Mouse (Mus musculus): Measurements from ENCODE around the gene Eif2s3x. TPM values are rescaled to one million over a fixed set of nuclear protein-coding genes. Genes with fewer than 3 reads are reported as not detected.

Gene Eif2s3x
- polyA plus RNA-seq, 1 experiment from 2014 or later, result 70.6 TPM

DNA sequence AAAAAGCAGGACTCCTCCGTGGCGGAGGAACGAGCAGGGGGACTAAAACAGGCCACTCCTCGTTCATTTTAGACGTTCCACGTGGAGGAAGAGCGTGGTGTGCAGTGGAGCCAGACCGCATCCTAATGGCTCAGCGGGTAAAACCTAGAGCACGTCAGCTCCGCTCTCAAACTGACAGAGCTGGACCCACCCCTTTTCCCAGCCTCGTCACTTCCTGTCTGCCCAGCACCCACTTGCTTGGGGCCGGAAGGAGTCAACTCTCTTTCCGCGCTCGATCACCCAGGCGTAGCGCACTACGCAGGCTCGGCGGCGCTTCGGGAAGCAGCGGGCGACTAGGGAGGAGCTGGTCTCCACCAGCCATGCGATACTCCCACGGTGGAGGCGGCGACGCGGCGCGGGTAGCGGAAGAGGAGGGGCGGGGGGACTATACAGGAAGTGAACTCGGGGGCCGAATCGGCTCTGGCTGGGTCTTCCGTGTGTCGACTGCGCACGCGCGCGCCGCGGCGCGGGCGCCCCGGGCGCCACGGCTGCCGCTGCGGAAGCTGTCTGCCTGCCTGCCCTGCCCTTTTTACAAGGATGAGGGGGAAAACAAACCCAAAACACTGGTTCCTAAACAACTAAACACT lies 34.8 kb downstream of the Eif2s3x start:
- H3K27ac ChIP-seq, result peak overlapping the region; percentile 99
- no peaks in the 10 kb centered on the region for H3K9me3 ChIP-seq
- ATAC-seq, result peak; percentile 99
- no peaks in the 10 kb centered on the region for H3K4me1 ChIP-seq (replicated peaks)
- H3K4me3 ChIP-seq (replicated peaks), result peak overlapping the region; percentile 56
- no peaks in the 10 kb centered on the region for H3K36me3 ChIP-seq
- WGBS, result under 1% methylated on average over 54 of the region's 55 CpGs
- peak overlapping the region; percentile 51 for H3K9ac ChIP-seq
- peak overlapping the region; percentile 62 for H3K4me2 ChIP-seq (replicated peaks)
- no peaks in the 10 kb centered on the region for H3K27me3 ChIP-seq (replicated peaks)

DNA sequence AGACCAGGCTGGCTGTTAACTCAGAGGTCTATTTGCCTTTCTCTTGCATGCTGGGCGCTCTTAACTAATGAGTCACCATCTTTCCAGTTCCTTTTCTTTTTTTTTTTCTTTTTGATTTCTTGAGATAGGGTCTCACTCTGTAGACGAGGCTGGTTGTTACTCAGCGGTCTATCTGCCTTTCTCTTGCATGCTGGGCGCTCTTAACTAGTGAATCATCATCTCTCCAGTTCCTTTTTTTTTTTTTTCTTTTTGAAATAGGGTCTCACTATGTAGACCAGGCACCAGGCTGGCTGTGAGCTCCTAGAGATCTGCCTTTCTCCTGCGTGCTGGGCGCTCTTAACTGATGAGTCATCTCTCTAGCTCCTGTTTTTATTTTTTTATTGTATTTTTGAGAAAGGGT lies 43.3 kb downstream of the Eif2s3x start:
- no peaks in the 10 kb centered on the region for H3K27me3 ChIP-seq (replicated peaks)
- WGBS, result 70% methylated on average over 6 of the region's 6 CpGs
- no peak overlapping the region for H3K27ac ChIP-seq
- no peak overlapping the region for H3K4me2 ChIP-seq (replicated peaks)
- H3K4me3 ChIP-seq (replicated peaks), result no peak overlapping the region
- ATAC-seq, result no peak
- H3K9ac ChIP-seq, result no peak overlapping the region
- H3K4me1 ChIP-seq (replicated peaks), result no peaks in the 10 kb centered on the region
- H3K36me3 ChIP-seq, result no peaks in the 10 kb centered on the region
- no peaks in the 10 kb centered on the region for H3K9me3 ChIP-seq

DNA sequence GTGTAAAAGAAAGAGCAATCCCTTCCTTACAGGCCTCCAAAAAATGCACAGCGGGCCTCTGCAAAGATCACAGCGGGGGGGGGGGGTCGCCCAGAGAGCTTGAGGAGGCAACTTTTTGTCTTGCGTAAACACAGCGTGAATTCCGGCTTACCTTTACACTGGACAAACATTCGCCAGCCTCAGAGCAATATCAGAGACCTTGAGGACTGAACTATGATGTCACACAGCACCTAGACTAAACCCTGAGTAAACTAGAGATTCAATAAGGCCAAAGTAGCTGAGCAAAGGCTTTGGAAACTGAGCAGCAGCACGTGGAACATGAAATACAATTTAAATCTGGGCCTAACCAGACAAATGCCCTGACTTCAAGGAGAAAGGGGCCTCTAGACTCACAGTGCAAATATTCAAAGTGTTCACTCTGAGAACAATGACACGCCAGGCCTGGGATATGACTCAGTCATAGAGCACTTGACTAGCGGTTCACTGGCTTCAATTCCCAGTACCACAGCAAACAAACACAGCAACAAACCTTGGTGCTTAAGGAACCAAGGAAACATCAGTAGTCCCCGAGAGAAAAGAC lies 60.3 kb downstream of the Eif2s3x start:
- Histone ChIP-seq H3K9me3 (no peaks in the 10 kb centered on the region), H3K27ac (no peak overlapping the region), H3K4me1 (replicated peaks) (no peaks in the 10 kb centered on the region), H3K36me3 (no peaks in the 10 kb centered on the region), H3K4me3 (replicated peaks) (no peak overlapping the region), H3K9ac (no peak overlapping the region), H3K27me3 (replicated peaks) (peaks cover 8% of the 10 kb centered on the region; the same call in 1 of the 2 replicates), H3K4me2 (replicated peaks) (no peak overlapping the region)
- 31% methylated on average over 11 of the region's 11 CpGs for WGBS
- ATAC-seq, result peak; percentile 74

- Histone ChIP-seq H3K4me1 (replicated peaks) (no peaks in the 10 kb centered on the region), H3K27ac (no peak overlapping the region), H3K4me2 (replicated peaks) (no peak overlapping the region), H3K9me3 (no peaks in the 10 kb centered on the region), H3K4me3 (replicated peaks) (no peak overlapping the region), H3K36me3 (no peaks in the 10 kb centered on the region), H3K27me3 (replicated peaks) (peaks cover 8% of the 10 kb centered on the region; the same call in 1 of the 2 replicates), H3K9ac (no peak overlapping the region)
- WGBS, result 70% methylated on average over 19 of the region's 19 CpGs
- ATAC-seq, result no peak
Observed at GRCm38 (mm10) chrX:94150471-94150870, 62.2 kb downstream of the Eif2s3x start.

- ATAC-seq, result no peak
- Histone ChIP-seq H3K36me3 (no peaks in the 10 kb centered on the region), H3K4me1 (replicated peaks) (no peaks in the 10 kb centered on the region), H3K9me3 (no peaks in the 10 kb centered on the region), H3K9ac (no peak overlapping the region), H3K27ac (no peak overlapping the region), H3K27me3 (replicated peaks) (peaks cover 12% of the 10 kb centered on the region; the same call in 1 of the 2 replicates), H3K4me2 (replicated peaks) (no peak overlapping the region), H3K4me3 (replicated peaks) (no peak overlapping the region)
- 63% methylated on average over 7 of the region's 7 CpGs for WGBS
Observed at GRCm38 (mm10) chrX:94142004-94142771, 70.5 kb downstream of the Eif2s3x start.

- no peak for ATAC-seq
- H3K4me1 ChIP-seq (replicated peaks), result no peaks in the 10 kb centered on the region
- H3K36me3 ChIP-seq, result no peaks in the 10 kb centered on the region
- 71% methylated on average over 1 of the region's 1 CpGs for WGBS
- H3K4me3 ChIP-seq (replicated peaks), result no peak overlapping the region
- no peak overlapping the region for H3K4me2 ChIP-seq (replicated peaks)
- no peaks in the 10 kb centered on the region for H3K9me3 ChIP-seq
- H3K9ac ChIP-seq, result no peak overlapping the region
- H3K27ac ChIP-seq, result no peak overlapping the region
- peaks cover 12% of the 10 kb centered on the region; the same call in 1 of the 2 replicates for H3K27me3 ChIP-seq (replicated peaks)
Observed at GRCm38 (mm10) chrX:94140080-94140479, 72.6 kb downstream of the Eif2s3x start.

Other genes starting within 250 kb of the Eif2s3x start
- 0.36 and 0.42 TPM in 2 replicates for gene AU015836, start 244.2 kb downstream of the Eif2s3x start, polyA plus RNA-seq (2015; fragmentation: Nextera tagmentation; extraction: Ambion mirVana)
- gene Zfx, start 89.2 kb downstream of the Eif2s3x start, polyA plus RNA-seq (2015; fragmentation: Nextera tagmentation; extraction: Ambion mirVana), result 27.2 and 27.8 TPM in 2 replicates
- 6.0 and 6.6 TPM in 2 replicates for gene Klhl15, start 21.7 kb upstream of the Eif2s3x start, polyA plus RNA-seq (2015; fragmentation: Nextera tagmentation; extraction: Ambion mirVana)
- not detected in 2 replicates for gene Fam90a1b, start 153.9 kb upstream of the Eif2s3x start, polyA plus RNA-seq (2015; fragmentation: Nextera tagmentation; extraction: Ambion mirVana)
- 98.5 and 113 TPM in 2 replicates for gene Apoo, start 154.3 kb upstream of the Eif2s3x start, polyA plus RNA-seq (2015; fragmentation: Nextera tagmentation; extraction: Ambion mirVana)